Mouse (Mus musculus) megakaryocyte, embryonic 14.5 days (primary cell): ENCODE data around the gene Hjurp.

Experiments used
- FLI1 ChIP-seq: IDR thresholded peaks from 2 replicates; pipeline ENCODE4 v1.6.1; 2012; ENCODE audit warnings: low read length, inconsistent platforms, mixed read lengths
- GATA1 ChIP-seq: IDR thresholded peaks from 3 replicates; pipeline ENCODE4 v1.6.1; 2012; ENCODE audit warnings: mixed read lengths, low read length, inconsistent platforms, borderline replicate concordance

GRCm38 (mm10) chr1:88297480-88298258 lies 20.2 kb upstream of the Hjurp start:
- TF ChIP-seq GATA1 (no peak), FLI1 (no peak)
